Mouse (Mus musculus): Measurements from ENCODE around the gene Acaca. TPM values are rescaled to one million over a fixed set of nuclear protein-coding genes. Genes with fewer than 3 reads are reported as not detected.

The Acaca gene
- total RNA-seq, 2 experiments from 2014 or later = 113 to 129 TPM

DNA sequence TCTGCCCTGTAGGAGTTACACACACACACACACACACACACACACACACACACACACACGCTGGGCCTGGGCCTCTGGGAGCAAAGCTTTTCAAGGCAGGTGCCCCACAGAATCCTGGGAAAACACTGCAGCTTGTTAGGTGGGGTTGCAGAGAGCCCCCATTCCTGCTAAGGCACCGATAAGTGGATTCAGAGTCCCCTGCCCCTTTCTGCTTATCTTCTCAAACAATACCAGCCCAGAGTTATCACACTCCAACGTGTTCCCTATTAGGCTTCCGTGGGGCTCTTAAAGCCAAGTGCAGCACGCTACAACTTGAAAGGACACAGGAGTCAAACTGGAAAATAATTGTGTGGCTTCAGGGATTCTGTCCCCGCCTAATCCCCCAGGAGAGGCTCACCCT is 283.6 kb downstream of the Acaca start:
- no peak for DNase-seq (ENCODE audit: extremely low spot score in 1 of 2, low spot score in 2 of 2)
- intact Hi-C loops (cut with DNase I) = no loop called here

DNA sequence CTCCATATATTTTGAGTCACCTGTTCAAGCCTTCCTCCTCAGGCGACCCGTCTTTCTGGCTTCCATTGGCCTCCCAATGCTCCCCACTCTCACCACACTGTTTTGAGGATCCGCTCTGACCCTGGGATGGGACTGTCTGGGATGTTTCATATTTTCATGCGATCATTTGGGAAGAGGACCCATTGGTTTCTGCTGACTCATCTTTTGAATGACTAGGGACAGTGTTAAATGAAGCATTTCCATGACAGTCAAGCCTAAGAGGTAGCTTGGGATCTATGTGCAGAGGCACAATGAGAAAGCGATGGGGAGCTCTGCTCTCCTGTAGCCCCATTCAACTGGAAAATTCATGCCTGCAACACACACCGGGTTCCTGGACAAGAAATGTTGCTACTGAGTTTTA is 291.3 kb downstream of the Acaca start:
- no peak for DNase-seq (ENCODE audit: extremely low spot score in 1 of 2, low spot score in 2 of 2)
- intact Hi-C loops (cut with DNase I) = no loop called here

DNA sequence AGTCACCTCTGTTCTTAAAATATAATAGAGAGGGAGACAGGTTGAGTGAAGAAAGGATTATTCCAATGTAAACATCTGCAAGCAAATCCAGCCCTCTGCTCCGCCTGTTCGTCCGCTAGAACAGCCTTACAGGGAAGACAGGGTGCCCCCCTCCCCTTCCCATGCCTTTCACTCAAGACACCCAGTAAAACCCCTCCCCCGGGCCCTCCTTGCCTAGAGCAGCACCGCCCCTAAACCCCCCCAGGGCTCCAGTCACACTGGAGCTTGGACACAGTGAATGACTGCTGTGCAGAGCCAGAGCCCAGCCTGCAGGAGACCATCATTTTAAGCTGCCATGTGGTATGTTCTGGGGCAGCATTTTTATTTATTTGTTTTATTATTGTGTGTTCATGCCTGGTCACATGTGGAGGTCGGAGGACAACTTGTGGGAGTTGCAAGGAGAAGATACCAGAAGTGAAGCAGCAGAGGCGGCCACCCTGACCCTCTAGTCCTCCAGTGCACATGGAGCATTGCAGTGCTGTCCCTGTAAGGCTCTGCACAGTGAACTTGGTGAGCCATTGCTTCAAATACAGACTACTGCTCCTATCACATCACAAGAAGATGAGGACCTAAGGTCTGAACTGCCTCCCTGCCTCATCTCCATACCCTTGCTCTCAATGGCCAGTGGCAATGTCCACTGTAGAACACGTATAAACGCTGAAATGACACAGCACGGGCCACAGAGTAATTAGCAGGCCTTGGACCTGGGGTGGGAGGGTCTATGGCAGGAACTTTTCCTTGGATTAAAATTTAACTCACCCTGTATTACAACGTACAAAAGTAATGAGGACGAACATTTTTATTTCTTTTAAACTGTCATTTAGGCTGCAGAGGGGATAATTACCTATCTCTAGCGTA is 296.5 kb downstream of the Acaca start:
- intact Hi-C loops (cut with DNase I) = no loop called here
- no peak for DNase-seq (ENCODE audit: extremely low spot score in 1 of 2, low spot score in 2 of 2)

DNA sequence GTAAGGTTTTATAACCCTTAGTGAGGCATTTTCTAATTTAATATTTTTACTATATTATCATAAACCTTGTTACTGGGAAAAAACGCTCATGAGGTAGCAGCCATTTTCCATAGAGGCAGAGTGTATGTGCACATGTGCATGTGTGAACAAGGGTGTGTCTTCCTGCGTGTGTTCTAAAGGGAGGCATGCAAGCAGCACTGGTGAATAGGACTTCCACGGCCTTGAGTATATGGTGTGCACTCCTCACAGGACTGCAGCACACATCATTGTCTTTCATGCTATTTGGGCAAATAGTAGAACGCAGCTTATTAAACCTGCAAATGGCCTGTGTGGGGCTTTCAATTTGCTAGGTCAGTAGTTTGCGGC is 297.1 kb downstream of the Acaca start:
- no peak for DNase-seq (ENCODE audit: extremely low spot score in 1 of 2, low spot score in 2 of 2)
- intact Hi-C loops (cut with DNase I) = no loop called here

DNA sequence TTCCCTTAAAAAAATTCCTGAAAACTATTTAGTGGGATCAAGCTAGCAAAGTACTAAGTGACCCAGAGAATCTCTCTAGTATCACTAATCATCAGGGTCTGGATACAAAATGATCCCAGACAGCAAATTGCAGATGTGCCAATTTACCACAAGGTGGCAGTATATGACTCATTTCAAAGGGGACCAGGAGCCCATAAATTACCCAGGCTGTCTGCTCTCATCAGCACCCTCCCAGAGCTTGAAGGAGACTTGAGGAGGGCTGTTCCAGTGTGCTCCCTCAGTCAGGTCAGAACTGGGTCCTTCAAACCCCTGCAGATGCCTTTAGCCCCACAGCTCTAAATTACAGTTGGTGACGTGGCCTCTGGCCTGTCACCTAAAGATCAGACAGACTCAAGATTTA is 300.1 kb downstream of the Acaca start:
- peak in 1 of 2 experiments; percentile 39 for DNase-seq (ENCODE audit: extremely low spot score in 1 of 2, low spot score in 2 of 2)
- intact Hi-C loops (cut with DNase I) = loop anchor here (2.0 kb wide), 1 partner anchor 365 kb away; no protein-coding TSS in a partner anchor

DNA sequence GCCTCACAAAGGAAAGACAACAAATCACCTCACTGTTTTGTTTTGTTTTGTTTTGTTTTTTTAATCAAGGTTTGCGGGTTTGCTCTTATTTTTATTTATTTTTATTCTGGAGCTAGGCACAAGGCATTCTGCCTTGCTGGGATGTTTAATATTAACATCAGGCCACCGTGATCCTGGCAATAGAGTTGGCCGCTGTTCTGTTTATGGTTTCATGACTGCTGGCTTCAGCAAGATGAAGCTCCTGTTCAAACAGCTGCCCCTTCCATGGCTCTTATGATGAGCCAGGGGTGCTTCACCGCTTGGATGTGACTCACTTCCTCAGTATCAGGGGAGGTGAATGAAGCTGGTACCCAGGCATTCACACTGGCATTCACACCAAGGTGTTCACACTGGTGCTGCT is 300.9 kb downstream of the Acaca start:
- intact Hi-C loops (cut with DNase I) = no loop called here
- DNase-seq (ENCODE audit: extremely low spot score in 1 of 2, low spot score in 2 of 2) = no peak

DNA sequence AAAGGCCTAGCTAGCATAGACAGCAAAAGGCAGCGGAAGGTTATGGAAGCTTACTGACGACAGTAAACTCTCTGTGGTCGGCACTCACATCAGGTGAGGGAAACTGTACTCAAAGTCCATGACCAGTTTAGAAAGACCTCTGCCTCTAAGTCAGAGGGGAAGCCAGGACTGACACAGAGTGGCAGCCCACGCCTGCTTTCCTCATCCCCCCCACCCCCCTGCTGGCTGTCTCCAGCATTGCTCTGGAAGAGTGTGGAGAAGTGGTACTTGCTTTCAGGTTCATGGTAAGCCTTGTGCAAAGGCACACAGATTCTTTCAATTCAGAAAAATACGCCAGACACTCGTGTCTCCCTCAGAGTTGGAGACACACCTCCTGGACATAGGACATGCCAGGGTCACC is 305.4 kb downstream of the Acaca start:
- intact Hi-C loops (cut with DNase I) = no loop called here
- no peak for DNase-seq (ENCODE audit: extremely low spot score in 1 of 2, low spot score in 2 of 2)

DNA sequence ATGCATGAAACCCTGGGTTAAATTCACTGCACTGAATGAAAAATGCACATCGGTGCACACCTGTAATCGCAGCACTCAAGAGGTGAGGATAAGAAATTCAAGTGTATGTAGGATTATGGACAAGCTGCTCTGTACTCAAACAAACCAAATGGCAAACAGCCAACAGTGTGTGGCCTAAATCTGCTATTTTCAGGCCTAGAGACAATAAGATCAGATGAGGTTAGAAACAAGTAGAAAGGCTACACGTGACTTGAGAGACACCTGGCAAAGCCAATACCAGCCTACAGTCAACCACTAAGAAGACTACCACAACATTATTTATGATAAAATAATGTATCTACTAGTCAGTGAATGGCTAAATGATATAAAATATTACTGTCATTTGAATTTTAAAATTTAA is 310.9 kb downstream of the Acaca start:
- no peak for DNase-seq (ENCODE audit: extremely low spot score in 1 of 2, low spot score in 2 of 2)
- intact Hi-C loops (cut with DNase I) = no loop called here

DNA sequence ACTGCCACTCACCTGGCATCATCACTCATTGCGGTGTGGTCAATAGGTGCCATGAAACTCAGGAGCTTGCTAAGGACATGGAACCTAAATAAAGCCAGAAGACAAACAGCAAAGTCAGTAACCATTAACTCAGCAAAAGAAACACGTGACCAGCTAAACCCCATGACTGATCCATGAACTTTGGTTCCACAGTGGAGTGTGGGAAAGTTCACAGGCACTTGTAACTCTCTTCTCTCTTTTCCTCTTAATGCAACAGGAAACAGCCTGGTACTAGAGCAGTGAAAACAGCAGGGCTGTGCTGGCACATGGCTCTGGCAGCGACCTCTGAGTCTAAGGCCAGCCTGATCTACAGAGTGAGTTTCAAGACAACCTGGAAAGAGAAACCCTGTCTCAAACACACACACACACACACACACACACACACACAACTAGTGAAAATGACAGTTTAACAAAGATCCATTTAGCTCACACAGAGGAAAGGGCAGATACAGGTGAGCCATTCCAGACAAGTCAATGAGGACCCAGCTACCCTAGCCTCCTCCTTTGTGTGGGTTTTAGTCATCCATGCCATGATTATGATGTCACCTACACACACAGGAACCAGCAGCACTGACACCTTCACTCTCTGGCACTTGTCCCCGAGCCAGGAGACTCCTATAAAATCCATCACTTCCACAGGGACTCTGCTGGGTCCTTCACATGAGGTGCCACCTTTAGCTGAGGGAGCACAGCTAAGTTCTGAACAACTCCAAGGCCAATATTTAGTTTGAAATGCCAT is 313.3 kb downstream of the Acaca start:
- DNase-seq (ENCODE audit: extremely low spot score in 1 of 2, low spot score in 2 of 2) = no peak
- intact Hi-C loops (cut with DNase I) = no loop called here

Other genes with a start within 250 kb of the Acaca start
- gene Ddx52, start 187.6 kb upstream of the Acaca start, total RNA-seq (2021) = 10 to 100 TPM; 12.4 to 12.5 TPM
- 10 to 100 TPM; 46.6 to 50.9 TPM for gene Synrg, start 165.2 kb upstream of the Acaca start, total RNA-seq (2021)
- 10 to 100 TPM; 28.2 to 29.4 TPM for gene Dusp14, start 60.4 kb upstream of the Acaca start, total RNA-seq (2021)
- gene Tada2a, start 72 bp upstream of the Acaca start, total RNA-seq (2021) = 10 to 100 TPM; 37.8 to 39.6 TPM
- not detected for gene Gm11437, start 37.8 kb downstream of the Acaca start, total RNA-seq (2021)

Data from left cerebral cortex, postnatal 10 days (tissue).